Mouse (Mus musculus) heart, adult 18-20 months (tissue): ENCODE measurements around the gene Sapcd1. TPM values are rescaled to one million over a fixed set of nuclear protein-coding genes. Genes with fewer than 3 reads are reported as not detected.
A peak's percentile ranks its signal among the peaks of the same experiment; 100 is the strongest.

Source experiments
- DNase-seq, 2 experiments: peaks; one replicate each; pipeline ENCODE4 v3.0.0; 2021 to 2022; ENCODE audit warnings: mixed read lengths in 1 of 2
- total RNA-seq, 2 experiments: library from RNA; stranded (reverse); gene quantifications; 2 replicates each; pipeline ENCODE4 v1.2.3; 2021

The Sapcd1 gene
- total RNA-seq, 2 experiments from 2014 or later = not detected

GRCm38 (mm10) chr17:34980655-34981054, 47.2 kb downstream of the Sapcd1 start:
- DNase-seq = peak; percentile 67 to 68

- no peak for DNase-seq
Measured at GRCm38 (mm10) chr17:34979631-34980030, 48.2 kb downstream of the Sapcd1 start.

- DNase-seq = no peak
Measured at GRCm38 (mm10) chr17:34978239-34978638, 49.6 kb downstream of the Sapcd1 start.

- DNase-seq = no peak
Measured at GRCm38 (mm10) chr17:34977000-34977399, 50.8 kb downstream of the Sapcd1 start.

Other genes starting within 250 kb of the Sapcd1 start
- not detected for gene Cyp21a1, start 223.5 kb downstream of the Sapcd1 start, total RNA-seq
- 1 to 10 TPM; 8.5 to 9.5 TPM for gene Stk19, start 191.1 kb downstream of the Sapcd1 start, total RNA-seq
- 10 to 100 TPM in 1 of 2 experiments, 1 to 10 TPM in 1; 9.8 to 13.3 TPM for gene Dxo, start 191.0 kb downstream of the Sapcd1 start, total RNA-seq
- gene Skiv2l, start 177.8 kb downstream of the Sapcd1 start, total RNA-seq = 10 to 100 TPM; 20.5 to 21.0 TPM
- 10 to 100 TPM; 14.4 to 15.2 TPM for gene Nelfe, start 177.6 kb downstream of the Sapcd1 start, total RNA-seq
- gene Cfb, start 165.5 kb downstream of the Sapcd1 start, total RNA-seq = 10 to 100 TPM in 1 of 2 experiments, 1 to 10 TPM in 1; 3.3 to 13.7 TPM
- 1 to 10 TPM; 7.4 to 7.7 TPM for gene Zbtb12, start 148.5 kb downstream of the Sapcd1 start, total RNA-seq
- not detected for gene Gm20547, start 146.0 kb downstream of the Sapcd1 start, total RNA-seq
- gene C2, start 129.8 kb downstream of the Sapcd1 start, total RNA-seq = 1 to 10 TPM; 2.8 to 4.1 TPM
- gene Ehmt2, start 129.5 kb downstream of the Sapcd1 start, total RNA-seq = 10 to 100 TPM; 38.1 to 42.7 TPM
- gene Slc44a4, start 113.5 kb downstream of the Sapcd1 start, total RNA-seq = under 1 TPM in 1 of 2 experiments, not detected in 1; 0.62 TPM
- gene Neu1, start 96.8 kb downstream of the Sapcd1 start, total RNA-seq = 10 to 100 TPM; 14.6 to 15.9 TPM
- gene Hspa1b, start 68.8 kb downstream of the Sapcd1 start, total RNA-seq = 10 to 100 TPM; 15.5 to 68.2 TPM
- not detected for gene Gm20481, start 58.1 kb downstream of the Sapcd1 start, total RNA-seq
- gene Hspa1a, start 55.9 kb downstream of the Sapcd1 start, total RNA-seq = 10 to 100 TPM; 17.5 to 41.5 TPM
- 10 to 100 TPM in 1 of 2 experiments, 1 to 10 TPM in 1; 9.8 to 10.8 TPM for gene Hspa1l, start 55.3 kb downstream of the Sapcd1 start, total RNA-seq
- gene Lsm2, start 46.2 kb downstream of the Sapcd1 start, total RNA-seq = 10 to 100 TPM; 16.3 to 18.0 TPM
- gene Vars, start 27.0 kb downstream of the Sapcd1 start, total RNA-seq = 10 to 100 TPM; 32.4 to 35.1 TPM
- 10 to 100 TPM; 13.1 to 14.1 TPM for gene Vwa7, start 11.4 kb downstream of the Sapcd1 start, total RNA-seq
- not detected for gene Msh5, start 18.7 kb upstream of the Sapcd1 start, total RNA-seq
- 10 to 100 TPM; 30.4 to 32.4 TPM for gene Clic1, start 21.9 kb upstream of the Sapcd1 start, total RNA-seq
- gene Ddah2, start 31.0 kb upstream of the Sapcd1 start, total RNA-seq = 10 to 100 TPM; 14.0 to 19.8 TPM
- gene Ly6g6c, start 37.4 kb upstream of the Sapcd1 start, total RNA-seq = not detected
- gene Mpig6b, start 38.2 kb upstream of the Sapcd1 start, total RNA-seq = under 1 TPM; 0.31 to 0.87 TPM
- not detected for gene Ly6g6e, start 48.9 kb upstream of the Sapcd1 start, total RNA-seq
- gene Ly6g6d, start 50.0 kb upstream of the Sapcd1 start, total RNA-seq = under 1 TPM in 1 of 2 experiments, not detected in 1; 0.57 TPM
- not detected for gene Ly6g6f, start 57.6 kb upstream of the Sapcd1 start, total RNA-seq
- 10 to 100 TPM; 55.1 to 59.5 TPM for gene Abhd16a, start 61.2 kb upstream of the Sapcd1 start, total RNA-seq
- not detected for gene Ly6g5c, start 80.3 kb upstream of the Sapcd1 start, total RNA-seq
- gene Ly6g5b, start 87.4 kb upstream of the Sapcd1 start, total RNA-seq = not detected
- gene Gpank1, start 93.4 kb upstream of the Sapcd1 start, total RNA-seq = 10 to 100 TPM in 1 of 2 experiments, 1 to 10 TPM in 1; 7.3 to 10.5 TPM
- gene Csnk2b, start 94.0 kb upstream of the Sapcd1 start, total RNA-seq = 100 to 1,000 TPM; 149 to 150 TPM
- 10 to 100 TPM; 25.3 to 28.5 TPM for gene D17H6S53E, start 98.4 kb upstream of the Sapcd1 start, total RNA-seq
- not detected for gene Apom, start 104.0 kb upstream of the Sapcd1 start, total RNA-seq
- 100 to 1,000 TPM; 242 to 244 TPM for gene Bag6, start 107.2 kb upstream of the Sapcd1 start, total RNA-seq
- 100 to 1,000 TPM; 125 to 144 TPM for gene Prrc2a, start 136.9 kb upstream of the Sapcd1 start, total RNA-seq
- gene Aif1, start 148.1 kb upstream of the Sapcd1 start, total RNA-seq = 1 to 10 TPM; 3.7 to 4.8 TPM
- gene Lst1, start 160.4 kb upstream of the Sapcd1 start, total RNA-seq = 1 to 10 TPM; 2.0 to 3.3 TPM
- 10 to 100 TPM in 1 of 2 experiments, 1 to 10 TPM in 1; 1.5 to 12.1 TPM for gene Ltb, start 166.4 kb upstream of the Sapcd1 start, total RNA-seq
- gene Tnf, start 174.0 kb upstream of the Sapcd1 start, total RNA-seq = under 1 TPM; 0.25 to 0.28 TPM
- 1 to 10 TPM in 1 of 2 experiments, not detected in 1; 1.0 TPM for gene Lta, start 177.3 kb upstream of the Sapcd1 start, total RNA-seq
- not detected for gene Gm16181, start 192.8 kb upstream of the Sapcd1 start, total RNA-seq
- gene Atp6v1g2, start 205.6 kb upstream of the Sapcd1 start, total RNA-seq = 1 to 10 TPM; 2.1 to 2.3 TPM
- gene Nfkbil1, start 207.8 kb upstream of the Sapcd1 start, total RNA-seq = 1 to 10 TPM; 8.2 to 8.3 TPM
- gene Ddx39b, start 213.7 kb upstream of the Sapcd1 start, total RNA-seq = 10 to 100 TPM; 77.3 to 83.1 TPM
- gene H2-D1, start 234.7 kb upstream of the Sapcd1 start, total RNA-seq = 100 to 1,000 TPM; 164 to 263 TPM